Mouse (Mus musculus): Measurements from ENCODE around the gene Slc22a12. TPM values are rescaled to one million over a fixed set of nuclear protein-coding genes. Genes with fewer than 3 reads are reported as not detected.
A peak's percentile ranks its signal among the peaks of the same experiment; 100 is the strongest.

Gene Slc22a12
- polyA plus RNA-seq, 1 experiment from 2014 or later: not detected

GRCm38 (mm10) chr19:6518601-6519000 is 24.2 kb downstream of the Slc22a12 start:
- Histone ChIP-seq H3K4me1 (ENCODE audit: insufficient read depth) (no peaks in the 10 kb centered on the region), H3K9me3 (ENCODE audit: low read depth, low read length) (no peaks in the 10 kb centered on the region), H3K4me3 (ENCODE audit: low read depth, low read length) (no peak overlapping the region), H3K4me2 (no peak overlapping the region), H3K36me3 (ENCODE audit: insufficient read depth) (no peaks in the 10 kb centered on the region), H3K27me3 (ENCODE audit: insufficient read depth, low read length) (0 out of 2 replicates have a peak, but pooled peaks cover 7% of the 10 kb centered on the region), H3K27ac (ENCODE audit: low read depth) (no peak overlapping the region), H3K9ac (no peak overlapping the region)
- ATAC-seq (ENCODE audit: insufficient read depth) (peak; percentile 41; the same call in 1 of the 2 replicates), DNase-seq (peak; percentile 69)
- TF ChIP-seq CTCF (IDR thresholded peaks at IDR 0.05; ENCODE audit: low read depth): no peak
- WGBS: 29% methylated on average over 5 of the region's 5 CpGs

DNA sequence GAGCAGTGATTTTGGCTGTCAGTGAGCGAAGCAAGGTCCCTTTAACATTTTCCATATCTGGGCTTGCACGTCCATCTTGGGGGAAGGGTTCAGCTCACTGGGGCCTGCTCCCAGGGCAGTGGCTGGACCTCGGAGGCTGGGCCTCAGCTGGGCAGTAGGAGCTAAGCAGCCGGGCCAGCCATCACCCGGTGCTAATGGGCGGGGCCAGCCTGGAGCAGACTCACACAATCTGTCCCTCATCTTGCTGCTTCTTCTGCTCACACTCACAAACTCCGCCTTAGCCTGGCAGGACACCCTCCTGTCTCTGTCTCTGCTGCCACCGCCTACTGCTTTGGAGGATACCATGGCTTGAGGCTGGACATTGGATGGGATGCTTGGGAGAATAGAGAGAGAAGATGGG is 26.7 kb downstream of the Slc22a12 start:
- no peak for ATAC-seq (ENCODE audit: insufficient read depth)
- DNase-seq: no peak
- no peaks in the 10 kb centered on the region for H3K9me3 ChIP-seq (ENCODE audit: low read depth, low read length)
- H3K9ac ChIP-seq: no peak overlapping the region
- H3K4me3 ChIP-seq (ENCODE audit: low read depth, low read length): no peak overlapping the region
- H3K4me2 ChIP-seq: no peak overlapping the region
- H3K27ac ChIP-seq (ENCODE audit: low read depth): no peak overlapping the region
- no peaks in the 10 kb centered on the region for H3K36me3 ChIP-seq (ENCODE audit: insufficient read depth)
- 45% methylated on average over 8 of the region's 8 CpGs for WGBS
- H3K4me1 ChIP-seq (ENCODE audit: insufficient read depth): no peaks in the 10 kb centered on the region
- no peak for TF ChIP-seq CTCF (IDR thresholded peaks at IDR 0.05; ENCODE audit: low read depth)
- peaks cover 15% of the 10 kb centered on the region; the same call in 1 of the 2 replicates for H3K27me3 ChIP-seq (ENCODE audit: insufficient read depth, low read length)

DNA sequence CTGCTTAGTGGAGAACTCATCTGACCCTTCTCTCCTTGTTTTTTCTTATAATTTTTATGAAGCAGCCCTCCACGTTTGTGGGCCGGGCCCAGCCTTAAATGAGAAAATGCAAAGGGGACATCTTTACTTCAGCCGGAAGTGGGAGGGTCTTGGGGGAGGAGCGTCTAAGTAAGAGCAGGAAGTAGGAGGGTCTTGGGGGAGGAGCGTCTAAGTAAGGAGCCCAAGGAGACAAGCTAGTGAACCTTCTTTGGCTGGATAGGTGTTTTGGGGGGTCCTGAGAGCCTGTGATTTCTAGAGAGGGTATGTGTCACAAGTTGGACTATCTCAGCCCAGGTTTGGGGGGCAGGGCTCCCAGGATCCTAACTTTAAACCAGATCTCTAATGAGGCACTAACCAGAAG is 27.4 kb downstream of the Slc22a12 start:
- H3K9me3 ChIP-seq (ENCODE audit: low read depth, low read length): no peaks in the 10 kb centered on the region
- H3K27me3 ChIP-seq (ENCODE audit: insufficient read depth, low read length): peaks cover 15% of the 10 kb centered on the region; the same call in 1 of the 2 replicates
- no peak overlapping the region for H3K4me3 ChIP-seq (ENCODE audit: low read depth, low read length)
- H3K9ac ChIP-seq: no peak overlapping the region
- no peaks in the 10 kb centered on the region for H3K36me3 ChIP-seq (ENCODE audit: insufficient read depth)
- no peak overlapping the region for H3K27ac ChIP-seq (ENCODE audit: low read depth)
- TF ChIP-seq CTCF (IDR thresholded peaks at IDR 0.05; ENCODE audit: low read depth): no peak
- DNase-seq: no peak
- H3K4me2 ChIP-seq: no peak overlapping the region
- H3K4me1 ChIP-seq (ENCODE audit: insufficient read depth): no peaks in the 10 kb centered on the region
- no peak for ATAC-seq (ENCODE audit: insufficient read depth)
- WGBS: 63% methylated on average over 5 of the region's 5 CpGs

DNA sequence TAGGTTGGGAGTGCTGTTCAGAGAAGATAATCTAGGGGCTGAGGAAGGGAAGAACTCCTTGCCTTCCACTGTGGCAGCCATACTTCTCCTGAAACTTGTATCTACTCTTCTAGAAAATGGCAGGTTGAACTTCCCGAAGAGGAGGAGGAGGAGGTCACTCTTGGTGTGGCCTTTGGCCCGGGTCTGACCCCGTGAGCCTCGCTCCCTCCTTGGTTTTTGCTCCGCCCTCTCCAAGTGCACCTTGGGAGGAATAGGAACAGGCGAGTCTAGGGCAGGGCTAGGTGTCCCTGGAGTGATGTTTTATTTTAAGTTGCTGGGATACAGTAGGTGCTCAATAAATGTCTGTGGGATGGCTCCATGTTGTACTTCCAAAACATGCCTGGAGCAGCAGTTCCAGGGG is 27.9 kb downstream of the Slc22a12 start:
- Histone ChIP-seq H3K9me3 (ENCODE audit: low read depth, low read length) (no peaks in the 10 kb centered on the region), H3K27me3 (ENCODE audit: insufficient read depth, low read length) (peaks cover 15% of the 10 kb centered on the region; the same call in 1 of the 2 replicates), H3K4me2 (no peak overlapping the region), H3K4me3 (ENCODE audit: low read depth, low read length) (no peak overlapping the region), H3K9ac (no peak overlapping the region), H3K36me3 (ENCODE audit: insufficient read depth) (no peaks in the 10 kb centered on the region), H3K27ac (ENCODE audit: low read depth) (no peak overlapping the region), H3K4me1 (ENCODE audit: insufficient read depth) (no peaks in the 10 kb centered on the region)
- ATAC-seq (ENCODE audit: insufficient read depth): no peak
- 62% methylated on average over 6 of the region's 6 CpGs for WGBS
- DNase-seq: no peak
- TF ChIP-seq CTCF (IDR thresholded peaks at IDR 0.05; ENCODE audit: low read depth): no peak

DNA sequence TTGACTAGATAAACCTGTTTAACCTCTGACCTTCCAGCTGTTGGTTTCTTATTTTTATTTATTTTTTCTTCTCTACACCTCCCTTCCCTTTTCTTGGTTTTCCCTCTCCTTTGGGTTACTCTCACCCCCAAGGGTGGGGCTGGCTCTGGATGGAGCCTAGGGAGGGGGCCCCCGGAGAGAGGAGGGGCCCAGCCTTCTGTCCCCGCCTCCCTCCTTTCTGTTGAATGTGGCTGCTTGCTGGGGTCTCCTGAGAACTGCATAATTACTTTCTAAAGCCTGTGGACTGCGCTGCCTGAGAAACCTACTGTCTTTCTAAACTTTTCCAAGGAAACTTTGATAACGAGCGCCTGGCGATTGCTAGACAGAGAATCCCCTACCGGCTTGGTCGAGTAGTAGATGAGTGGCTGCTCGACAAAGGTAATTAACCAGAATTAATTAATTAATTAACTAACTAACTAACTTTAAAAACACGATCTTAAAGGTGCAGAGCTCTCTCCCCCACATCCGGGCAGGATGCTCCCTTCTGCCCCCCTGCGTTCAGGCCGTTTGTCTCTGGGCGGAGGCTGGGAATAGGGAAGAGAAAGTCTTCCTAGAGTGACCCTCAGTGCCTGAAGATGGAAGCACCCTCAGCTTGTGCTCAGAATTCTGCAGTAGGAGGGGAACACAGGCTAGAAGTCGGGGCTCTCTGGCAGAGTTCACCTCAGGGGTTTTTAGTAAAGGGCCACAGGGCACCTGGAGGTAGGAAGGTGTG is 29.3 kb downstream of the Slc22a12 start:
- H3K4me3 ChIP-seq (ENCODE audit: low read depth, low read length): no peak overlapping the region
- no peak for TF ChIP-seq CTCF (IDR thresholded peaks at IDR 0.05; ENCODE audit: low read depth)
- H3K4me2 ChIP-seq: no peak overlapping the region
- no peaks in the 10 kb centered on the region for H3K36me3 ChIP-seq (ENCODE audit: insufficient read depth)
- no peak overlapping the region for H3K27ac ChIP-seq (ENCODE audit: low read depth)
- no peak for ATAC-seq (ENCODE audit: insufficient read depth)
- peaks cover 15% of the 10 kb centered on the region; the same call in 1 of the 2 replicates for H3K27me3 ChIP-seq (ENCODE audit: insufficient read depth, low read length)
- H3K9me3 ChIP-seq (ENCODE audit: low read depth, low read length): no peaks in the 10 kb centered on the region
- DNase-seq: no peak
- no peak overlapping the region for H3K9ac ChIP-seq
- no peaks in the 10 kb centered on the region for H3K4me1 ChIP-seq (ENCODE audit: insufficient read depth)
- WGBS: 9% methylated on average over 15 of the region's 15 CpGs

GRCm38 (mm10) chr19:6510546-6510945 is 32.3 kb downstream of the Slc22a12 start:
- ATAC-seq (ENCODE audit: insufficient read depth) (no peak), DNase-seq (no peak)
- Histone ChIP-seq H3K4me1 (ENCODE audit: insufficient read depth) (no peaks in the 10 kb centered on the region), H3K27me3 (ENCODE audit: insufficient read depth, low read length) (peaks cover 25% of the 10 kb centered on the region; the same call in 1 of the 2 replicates), H3K9me3 (ENCODE audit: low read depth, low read length) (no peaks in the 10 kb centered on the region), H3K9ac (no peak overlapping the region), H3K4me2 (no peak overlapping the region), H3K4me3 (ENCODE audit: low read depth, low read length) (no peak overlapping the region), H3K36me3 (ENCODE audit: insufficient read depth) (no peaks in the 10 kb centered on the region), H3K27ac (ENCODE audit: low read depth) (no peak overlapping the region)
- no peak for TF ChIP-seq CTCF (IDR thresholded peaks at IDR 0.05; ENCODE audit: low read depth)
- WGBS: 75% methylated on average over 2 of the region's 2 CpGs

DNA sequence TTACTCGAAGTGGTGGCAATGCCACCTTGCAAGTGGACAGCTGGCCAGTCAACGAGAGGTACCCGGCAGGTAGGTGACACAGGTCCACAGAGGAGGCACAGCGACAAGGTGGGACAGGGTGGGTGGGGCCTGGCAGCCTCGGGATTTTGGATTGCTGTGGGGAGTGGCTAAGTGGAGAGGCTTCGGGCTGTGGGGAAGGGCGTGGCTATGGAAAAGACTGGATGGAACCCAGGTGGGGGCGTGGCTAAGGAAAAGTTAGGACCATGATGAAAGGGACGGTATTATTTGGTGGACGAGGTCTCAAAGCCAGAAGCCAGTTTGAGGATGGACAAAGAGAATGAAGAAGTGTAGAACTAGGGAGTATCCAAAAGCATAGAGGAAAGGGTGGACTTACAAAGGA is 33.0 kb downstream of the Slc22a12 start:
- TF ChIP-seq CTCF (IDR thresholded peaks at IDR 0.05; ENCODE audit: low read depth): no peak
- Histone ChIP-seq H3K27me3 (ENCODE audit: insufficient read depth, low read length) (peaks cover 25% of the 10 kb centered on the region; the same call in 1 of the 2 replicates), H3K36me3 (ENCODE audit: insufficient read depth) (no peaks in the 10 kb centered on the region), H3K9ac (no peak overlapping the region), H3K9me3 (ENCODE audit: low read depth, low read length) (no peaks in the 10 kb centered on the region), H3K4me1 (ENCODE audit: insufficient read depth) (no peaks in the 10 kb centered on the region), H3K4me3 (ENCODE audit: low read depth, low read length) (no peak overlapping the region), H3K4me2 (no peak overlapping the region), H3K27ac (ENCODE audit: low read depth) (no peak overlapping the region)
- ATAC-seq (ENCODE audit: insufficient read depth) (no peak), DNase-seq (no peak)
- 64% methylated on average over 10 of the region's 10 CpGs for WGBS
